Mouse (Mus musculus) limb, embryonic 13.5 days (tissue): ENCODE measurements around the gene Ankrd23. TPM values are rescaled to one million over a fixed set of nuclear protein-coding genes. Genes with fewer than 3 reads are reported as not detected.

Source experiments
- ATAC-seq: fragments of 200-750 bp; cut with Nextera tagmentation; 2 replicates; pipeline ENCODE4 v1.8.0; 2017; ENCODE audit warnings: low read depth, moderate number of reproducible peaks, moderate TSS enrichment; ENCODE audit not compliant: low FRiP score
- H3K27ac ChIP-seq: fragments of 300-500 bp; sonication (generic); 2 replicates; pipeline ENCODE4 v1.5.1; 2015; ENCODE audit warnings: inconsistent platforms, mild to moderate bottlenecking, moderate library complexity
- H3K27me3 ChIP-seq: fragments of 300-500 bp; sonication (generic); 2 replicates; pipeline ENCODE4 v1.6.1; 2015; ENCODE audit warnings: mild to moderate bottlenecking, inconsistent platforms
- H3K36me3 ChIP-seq: fragments of 300-500 bp; sonication (generic); 2 replicates; pipeline ENCODE4 v1.6.1; 2015; ENCODE audit warnings: inconsistent platforms, mild to moderate bottlenecking, moderate library complexity
- H3K4me1 ChIP-seq: fragments of 300-500 bp; sonication (generic); 2 replicates; pipeline ENCODE4 v1.6.1; 2015; ENCODE audit warnings: inconsistent platforms
- H3K4me2 ChIP-seq: fragments of 300-500 bp; sonication (generic); replicated peaks from 2 replicates; pipeline ENCODE4 v1.6.1; 2015; ENCODE audit warnings: inconsistent platforms, mild to moderate bottlenecking, moderate library complexity
- H3K4me3 ChIP-seq: fragments of 300-500 bp; sonication (generic); 2 replicates; pipeline ENCODE4 v1.5.1; 2015; ENCODE audit warnings: moderate library complexity, mild to moderate bottlenecking, inconsistent platforms
- H3K9ac ChIP-seq: fragments of 300-500 bp; sonication (generic); 2 replicates; pipeline ENCODE4 v1.6.1; 2015; ENCODE audit warnings: mild to moderate bottlenecking, inconsistent platforms
- H3K9me3 ChIP-seq: fragments of 300-500 bp; sonication (generic); 2 replicates; pipeline ENCODE4 v1.6.1; 2016; ENCODE audit warnings: inconsistent platforms
- WGBS: fragments of 180-500 bp; shearing (Covaris S2); methylation state at CpG from one replicate; pipeline ENCODE4 v1.1.7; 2015; 5-methylcytosine and 5-hydroxymethylcytosine counted together
- polyA plus RNA-seq: library from polyadenylated mRNA; unstranded; fragments of >200 nt; fragmentation: Nextera tagmentation; extraction: Ambion mirVana; gene quantifications from 2 replicates; pipeline ENCODE4 v1.2.1, GENCODE M21; 2015

The Ankrd23 gene
- polyA plus RNA-seq, 1 experiment from 2014 or later = 20.8 TPM

GRCm38 (mm10) chr1:36550075-36550863, 13.6 kb upstream of the Ankrd23 start:
- WGBS = 77% methylated on average over 20 of the region's 20 CpGs
- no peak overlapping the region for H3K27ac ChIP-seq
- no peak overlapping the region for H3K4me3 ChIP-seq
- ATAC-seq = no peak
- no peak overlapping the region for H3K4me2 ChIP-seq
- peaks cover 63% of the 10 kb centered on the region for H3K4me1 ChIP-seq
- no peak overlapping the region for H3K9ac ChIP-seq
- H3K36me3 ChIP-seq = peaks cover 74% of the 10 kb centered on the region
- no peaks in the 10 kb centered on the region for H3K9me3 ChIP-seq
- no peaks in the 10 kb centered on the region for H3K27me3 ChIP-seq

- H3K9me3 ChIP-seq = no peaks in the 10 kb centered on the region
- 75% methylated on average over 18 of the region's 18 CpGs for WGBS
- peak overlapping the region; percentile 27 for H3K4me2 ChIP-seq
- H3K9ac ChIP-seq = peak overlapping the region; percentile 35; the same call in 1 of the 2 replicates
- H3K27me3 ChIP-seq = no peaks in the 10 kb centered on the region
- no peak for ATAC-seq
- peaks cover 66% of the 10 kb centered on the region for H3K36me3 ChIP-seq
- H3K4me1 ChIP-seq = peaks cover 55% of the 10 kb centered on the region
- H3K4me3 ChIP-seq = no peak overlapping the region
- peak overlapping the region; percentile 52; the same call in 1 of the 2 replicates for H3K27ac ChIP-seq
Measured at GRCm38 (mm10) chr1:36549491-36549890, 12.8 kb upstream of the Ankrd23 start.

GRCm38 (mm10) chr1:36548771-36549170, 12.1 kb upstream of the Ankrd23 start:
- peaks cover 62% of the 10 kb centered on the region for H3K36me3 ChIP-seq
- H3K9ac ChIP-seq = peak overlapping the region; percentile 35; the same call in 1 of the 2 replicates
- peak overlapping the region; percentile 27 for H3K4me2 ChIP-seq
- H3K27me3 ChIP-seq = no peaks in the 10 kb centered on the region
- 41% methylated on average over 8 of the region's 8 CpGs for WGBS
- ATAC-seq = no peak
- H3K9me3 ChIP-seq = no peaks in the 10 kb centered on the region
- no peak overlapping the region for H3K4me3 ChIP-seq
- peak overlapping the region; percentile 52; the same call in 1 of the 2 replicates for H3K27ac ChIP-seq
- peaks cover 53% of the 10 kb centered on the region for H3K4me1 ChIP-seq

GRCm38 (mm10) chr1:36547981-36548598, 11.4 kb upstream of the Ankrd23 start:
- no peaks in the 10 kb centered on the region for H3K27me3 ChIP-seq
- peak overlapping the region; percentile 45; the same call in 1 of the 2 replicates for H3K9ac ChIP-seq
- peak overlapping the region; percentile 41; the same call in 1 of the 2 replicates for H3K4me2 ChIP-seq
- H3K4me1 ChIP-seq = peaks cover 53% of the 10 kb centered on the region
- no peak overlapping the region for H3K4me3 ChIP-seq
- no peaks in the 10 kb centered on the region for H3K9me3 ChIP-seq
- ATAC-seq = no peak
- WGBS = 27% methylated on average over 9 of the region's 9 CpGs
- H3K27ac ChIP-seq = peak overlapping the region; percentile 74; the same call in 1 of the 2 replicates
- peaks cover 55% of the 10 kb centered on the region for H3K36me3 ChIP-seq

- peaks cover 53% of the 10 kb centered on the region for H3K4me1 ChIP-seq
- H3K4me2 ChIP-seq = peak within 1 kb of the TSS; percentile 81
- ATAC-seq = peak; percentile 96
- H3K27me3 ChIP-seq = no peaks in the 10 kb centered on the region
- WGBS = under 1% methylated on average over 43 of the region's 43 CpGs
- H3K9ac ChIP-seq = peak within 1 kb of the TSS; percentile 81
- H3K9me3 ChIP-seq = no peaks in the 10 kb centered on the region
- peak within 1 kb of the TSS; percentile 68 for H3K4me3 ChIP-seq
- peaks cover 53% of the 10 kb centered on the region for H3K36me3 ChIP-seq
- peak within 1 kb of the TSS; percentile 85 for H3K27ac ChIP-seq
Measured at GRCm38 (mm10) chr1:36546888-36547471, 10.3 kb upstream of the Ankrd23 start, which contains the start of gene Ankrd39. Gene Ankrd39 (minus strand): TSS chr1:36547445.

GRCm38 (mm10) chr1:36545845-36546600, 9.3 kb upstream of the Ankrd23 start:
- no peaks in the 10 kb centered on the region for H3K27me3 ChIP-seq
- H3K36me3 ChIP-seq = peaks cover 52% of the 10 kb centered on the region
- peak overlapping the region; percentile 48; the same call in 1 of the 2 replicates for H3K27ac ChIP-seq
- peak overlapping the region; percentile 81 for H3K4me2 ChIP-seq
- peak overlapping the region; percentile 68 for H3K4me3 ChIP-seq
- H3K9ac ChIP-seq = peak overlapping the region; percentile 81
- no peaks in the 10 kb centered on the region for H3K9me3 ChIP-seq
- ATAC-seq = no peak
- H3K4me1 ChIP-seq = peaks cover 53% of the 10 kb centered on the region
- WGBS = 70% methylated on average over 19 of the region's 19 CpGs

GRCm38 (mm10) chr1:36545382-36545781, 8.7 kb upstream of the Ankrd23 start:
- H3K4me3 ChIP-seq = no peak overlapping the region
- no peak overlapping the region for H3K27ac ChIP-seq
- H3K4me1 ChIP-seq = peaks cover 51% of the 10 kb centered on the region
- H3K36me3 ChIP-seq = peaks cover 52% of the 10 kb centered on the region
- 85% methylated on average over 2 of the region's 2 CpGs for WGBS
- ATAC-seq = no peak
- no peak overlapping the region for H3K9ac ChIP-seq
- H3K9me3 ChIP-seq = no peaks in the 10 kb centered on the region
- H3K27me3 ChIP-seq = no peaks in the 10 kb centered on the region
- H3K4me2 ChIP-seq = no peak overlapping the region

- no peak overlapping the region for H3K4me2 ChIP-seq
- H3K9ac ChIP-seq = no peak overlapping the region
- peaks cover 47% of the 10 kb centered on the region for H3K36me3 ChIP-seq
- H3K4me3 ChIP-seq = no peak overlapping the region
- H3K4me1 ChIP-seq = peaks cover 27% of the 10 kb centered on the region
- ATAC-seq = no peak
- no peaks in the 10 kb centered on the region for H3K9me3 ChIP-seq
- 86% methylated on average over 9 of the region's 9 CpGs for WGBS
- no peak overlapping the region for H3K27ac ChIP-seq
- H3K27me3 ChIP-seq = no peaks in the 10 kb centered on the region
Measured at GRCm38 (mm10) chr1:36542925-36543324, 6.2 kb upstream of the Ankrd23 start.

GRCm38 (mm10) chr1:36541844-36542243, 5.2 kb upstream of the Ankrd23 start:
- Histone ChIP-seq H3K4me3 (no peak overlapping the region), H3K27ac (no peak overlapping the region), H3K36me3 (peaks cover 51% of the 10 kb centered on the region), H3K9ac (no peak overlapping the region), H3K4me1 (peaks cover 20% of the 10 kb centered on the region), H3K27me3 (no peaks in the 10 kb centered on the region), H3K4me2 (no peak overlapping the region), H3K9me3 (no peaks in the 10 kb centered on the region)
- ATAC-seq = no peak
- WGBS = 97% methylated on average over 16 of the region's 16 CpGs

GRCm38 (mm10) chr1:36540807-36541206, 4.1 kb upstream of the Ankrd23 start:
- WGBS = 93% methylated on average over 12 of the region's 12 CpGs
- H3K4me3 ChIP-seq = no peak overlapping the region
- H3K9ac ChIP-seq = no peak overlapping the region
- H3K27ac ChIP-seq = peak overlapping the region; percentile 10; the same call in 1 of the 2 replicates
- H3K9me3 ChIP-seq = no peaks in the 10 kb centered on the region
- H3K4me2 ChIP-seq = no peak overlapping the region
- no peak for ATAC-seq
- H3K27me3 ChIP-seq = no peaks in the 10 kb centered on the region
- H3K36me3 ChIP-seq = peaks cover 59% of the 10 kb centered on the region
- H3K4me1 ChIP-seq = peaks cover 13% of the 10 kb centered on the region

GRCm38 (mm10) chr1:36540132-36540531, 3.4 kb upstream of the Ankrd23 start:
- no peak; the same call in 1 of the 2 replicates for ATAC-seq
- Histone ChIP-seq H3K9me3 (no peaks in the 10 kb centered on the region), H3K4me1 (peaks cover 8% of the 10 kb centered on the region; the same call in 1 of the 2 replicates), H3K9ac (no peak overlapping the region), H3K27ac (no peak overlapping the region), H3K4me3 (no peak overlapping the region), H3K4me2 (no peak overlapping the region), H3K36me3 (peaks cover 59% of the 10 kb centered on the region), H3K27me3 (no peaks in the 10 kb centered on the region)
- 89% methylated on average over 11 of the region's 11 CpGs for WGBS
